Mouse (Mus musculus) liver (tissue): Measurements from ENCODE around the gene Reg3d.
"Not testable (repeated sequence)": the region's sequence is repeated elsewhere in the genome, so short reads cannot be mapped to it uniquely, and the experiment has no call there.

Source experiments
- DNase-seq: peaks from one replicate; pipeline ENCODE4 v3.0.0-alpha.2; 2020; ENCODE audit warnings: mixed read lengths

Gene Reg3d

GRCm38 (mm10) chr6:78378765-78379164 is at the start of gene Reg3d:
TSS of gene Reg3d (minus strand) at chr6:78378865.
- DNase-seq = no peak

GRCm38 (mm10) chr6:78425497-78425896 is 46.8 kb upstream of the Reg3d start:
- no peak for DNase-seq

- DNase-seq = not testable (repeated sequence)
Observed at GRCm38 (mm10) chr6:78422411-78422810, 43.7 kb upstream of the Reg3d start, which contains the start of gene Reg1. TSS of gene Reg1 (plus strand) at chr6:78422711.

- DNase-seq = not testable (repeated sequence)
Observed at GRCm38 (mm10) chr6:78395323-78395722, 16.7 kb upstream of the Reg3d start, which contains the start of gene Reg2. TSS of gene Reg2 (plus strand) at chr6:78395623.

GRCm38 (mm10) chr6:78385609-78386008 is 6.9 kb upstream of the Reg3d start:
- no peak for DNase-seq

- no peak for DNase-seq
Observed at GRCm38 (mm10) chr6:78380409-78380808, 1.7 kb upstream of the Reg3d start, which contains the start of gene Reg3a. TSS of gene Reg3a (plus strand) at chr6:78380709.

- DNase-seq = no peak
Observed at GRCm38 (mm10) chr6:78370357-78370756, 8.3 kb downstream of the Reg3d start, which contains the start of gene Reg3b. TSS of gene Reg3b (plus strand) at chr6:78370657.

GRCm38 (mm10) chr6:78361971-78362563 is 16.6 kb downstream of the Reg3d start:
- DNase-seq = no peak

- DNase-seq = no peak
Observed at GRCm38 (mm10) chr6:78341689-78342088, 37.0 kb downstream of the Reg3d start.

- DNase-seq = no peak
Observed at GRCm38 (mm10) chr6:78340296-78340695, 38.4 kb downstream of the Reg3d start.

- no peak for DNase-seq
Observed at GRCm38 (mm10) chr6:78331919-78332569, 46.6 kb downstream of the Reg3d start.

- no peak for DNase-seq
Observed at GRCm38 (mm10) chr6:78329166-78329565, 49.5 kb downstream of the Reg3d start.

- DNase-seq = no peak
Observed at GRCm38 (mm10) chr6:78327798-78328197, 50.9 kb downstream of the Reg3d start.
